Mouse (Mus musculus): ENCODE results near the gene Prr19. TPM values are rescaled to one million over a fixed set of nuclear protein-coding genes. Genes with fewer than 3 reads are reported as not detected.
A peak's percentile ranks its signal among the peaks of the same experiment; 100 is the strongest.
"Not testable (repeated sequence)": the region's sequence is repeated elsewhere in the genome, so short reads cannot be mapped to it uniquely, and the experiment has no call there.

Gene Prr19
- polyA plus RNA-seq, 1 experiment from 2014 or later, result 0.65 TPM

GRCm38 (mm10) chr7:25322058-25322484 lies 20.9 kb downstream of the Prr19 start:
- H3K27me3 ChIP-seq (ENCODE audit: insufficient read depth, poor library complexity, severe bottlenecking), result no peaks in the 10 kb centered on the region
- no peaks in the 10 kb centered on the region for H3K9me3 ChIP-seq
- peak overlapping the region; percentile 20 for H3K4me3 ChIP-seq
- DNase-seq (ENCODE audit: low spot score), result no peak
- 4% methylated on average over 6 of the region's 6 CpGs for WGBS
- H3K4me1 ChIP-seq, result peaks cover 34% of the 10 kb centered on the region
- 0 out of 2 replicates have a peak, but pooled peaks cover 2% of the 10 kb centered on the region for H3K36me3 ChIP-seq
- peak overlapping the region; percentile 84 for H3K27ac ChIP-seq

DNA sequence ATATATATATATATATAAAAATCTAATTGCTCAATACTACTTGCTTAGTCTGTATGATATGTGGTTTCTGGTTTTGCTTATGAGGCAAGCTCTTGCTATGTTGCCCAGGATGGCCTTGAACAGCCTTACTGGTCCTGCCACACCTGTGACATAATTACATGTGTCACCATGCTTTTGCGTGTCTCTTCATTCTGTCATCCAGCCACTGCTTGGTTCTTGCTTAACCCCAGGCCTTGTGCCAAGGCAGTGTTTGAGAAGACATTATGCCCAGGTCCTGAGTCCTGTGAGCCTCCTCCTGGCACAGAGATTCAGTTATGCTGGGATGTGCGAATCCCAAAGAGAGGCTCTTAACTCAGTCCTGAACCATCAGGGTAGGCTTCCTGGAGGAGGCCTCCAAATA lies 22.0 kb downstream of the Prr19 start:
- Histone ChIP-seq H3K4me3 (no peak overlapping the region), H3K4me1 (peaks cover 24% of the 10 kb centered on the region), H3K27ac (no peak overlapping the region), H3K27me3 (ENCODE audit: insufficient read depth, poor library complexity, severe bottlenecking) (no peaks in the 10 kb centered on the region), H3K36me3 (peaks cover 6% of the 10 kb centered on the region), H3K9me3 (no peaks in the 10 kb centered on the region)
- WGBS, result 84% methylated on average over 2 of the region's 2 CpGs
- no peak for DNase-seq (ENCODE audit: low spot score)

GRCm38 (mm10) chr7:25325431-25325830 lies 24.2 kb downstream of the Prr19 start:
- not testable (repeated sequence) for H3K27me3 ChIP-seq (ENCODE audit: insufficient read depth, poor library complexity, severe bottlenecking); H3K9me3 ChIP-seq; H3K4me3 ChIP-seq; DNase-seq (ENCODE audit: low spot score); H3K27ac ChIP-seq
- WGBS, result 84% methylated on average over 6 of the region's 6 CpGs
- Histone ChIP-seq H3K36me3 (peaks cover 18% of the 10 kb centered on the region), H3K4me1 (peaks cover 28% of the 10 kb centered on the region)

DNA sequence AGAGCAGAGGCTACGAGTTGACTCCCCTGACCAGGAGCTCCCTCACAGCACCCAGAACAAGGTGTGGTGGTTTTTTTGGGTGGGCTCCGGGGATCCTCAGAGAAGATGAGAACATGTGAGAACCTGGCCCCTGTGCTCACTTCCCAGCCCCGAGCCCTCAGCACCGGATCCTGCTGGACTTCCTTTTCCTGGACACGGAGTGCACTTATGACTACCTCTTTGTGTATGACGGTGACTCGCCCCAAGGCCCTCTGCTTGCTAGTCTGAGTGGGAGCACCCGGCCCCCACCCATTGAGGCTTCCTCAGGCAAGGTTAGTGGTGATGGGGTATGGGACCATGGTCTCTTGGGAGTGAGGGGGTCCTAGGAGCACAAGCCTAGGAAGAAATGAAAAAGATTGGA lies 25.0 kb downstream of the Prr19 start:
- WGBS, result 84% methylated on average over 8 of the region's 8 CpGs
- Histone ChIP-seq H3K36me3 (peaks cover 26% of the 10 kb centered on the region), H3K27ac (no peak overlapping the region), H3K4me1 (peaks cover 25% of the 10 kb centered on the region), H3K4me3 (no peak overlapping the region), H3K27me3 (ENCODE audit: insufficient read depth, poor library complexity, severe bottlenecking) (no peaks in the 10 kb centered on the region), H3K9me3 (no peaks in the 10 kb centered on the region)
- DNase-seq (ENCODE audit: low spot score), result no peak

DNA sequence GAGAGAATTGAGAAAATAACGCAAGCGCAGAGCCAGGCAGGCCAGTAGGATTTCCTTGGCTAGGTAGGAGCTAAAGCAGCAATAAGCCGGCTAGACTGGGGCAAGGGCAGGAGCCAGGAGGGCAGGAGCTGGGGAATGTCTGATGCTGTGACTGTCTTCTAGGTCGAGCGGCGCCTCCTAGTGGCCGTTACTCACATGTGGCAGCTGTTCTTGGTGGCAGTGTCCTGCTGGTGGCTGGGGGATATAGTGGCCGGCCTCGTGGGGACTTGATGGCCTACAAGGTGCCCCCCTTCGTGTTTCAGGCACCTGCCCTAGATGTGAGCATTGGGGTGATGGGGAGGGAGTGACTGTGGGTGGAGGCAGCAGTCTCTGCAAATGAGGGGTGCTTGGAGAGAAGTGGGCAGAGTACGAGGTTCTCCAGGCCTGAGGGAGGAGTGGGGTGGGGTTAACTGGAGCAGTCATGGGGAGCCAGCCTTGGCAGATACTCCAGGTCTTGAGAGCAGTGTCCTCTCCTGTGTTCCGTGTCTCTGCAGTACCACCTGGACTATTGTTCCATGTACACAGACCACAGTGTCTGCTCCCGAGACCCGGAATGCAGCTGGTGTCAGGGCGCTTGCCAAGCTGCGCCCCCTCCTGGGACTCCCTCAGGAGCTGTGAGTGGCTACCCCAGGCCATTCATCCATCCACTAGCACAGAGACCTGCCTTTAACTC lies 32.5 kb downstream of the Prr19 start:
- H3K9me3 ChIP-seq, result no peaks in the 10 kb centered on the region
- no peak overlapping the region for H3K4me3 ChIP-seq
- H3K27me3 ChIP-seq (ENCODE audit: insufficient read depth, poor library complexity, severe bottlenecking), result no peaks in the 10 kb centered on the region
- H3K27ac ChIP-seq, result no peak overlapping the region
- H3K36me3 ChIP-seq, result peaks cover 72% of the 10 kb centered on the region
- DNase-seq (ENCODE audit: low spot score), result peak; percentile 92
- peaks cover 11% of the 10 kb centered on the region; the same call in 1 of the 2 replicates for H3K4me1 ChIP-seq
- WGBS, result 44% methylated on average over 16 of the region's 16 CpGs

- Histone ChIP-seq H3K36me3 (peaks cover 77% of the 10 kb centered on the region), H3K4me3 (no peak overlapping the region)
- 81% methylated on average over 12 of the region's 12 CpGs for WGBS
These were observed 33.3 kb downstream of the Prr19 start for GRCm38 (mm10) chr7:25334472-25334871.

DNA sequence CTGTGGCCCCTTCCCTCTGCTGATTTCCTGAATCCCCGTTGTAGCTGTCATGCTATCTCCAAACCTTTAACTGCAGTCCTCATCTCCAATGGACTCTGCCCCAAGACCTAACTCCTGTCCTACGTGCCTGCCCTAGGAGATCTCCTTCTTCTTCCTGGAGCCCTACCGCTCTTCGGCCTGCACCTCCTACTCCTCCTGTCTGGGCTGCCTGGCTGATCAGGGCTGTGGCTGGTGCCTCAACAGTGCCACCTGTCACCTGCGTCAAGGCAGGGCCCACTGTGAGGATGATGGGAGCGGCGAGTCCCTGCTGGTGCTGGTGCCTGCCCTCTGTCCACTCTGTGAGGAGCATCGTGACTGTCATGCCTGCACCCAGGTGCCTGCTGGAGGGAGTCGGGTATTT lies 38.1 kb downstream of the Prr19 start:
- WGBS, result 86% methylated on average over 9 of the region's 9 CpGs
- H3K27ac ChIP-seq, result no peak overlapping the region
- no peaks in the 10 kb centered on the region for H3K4me1 ChIP-seq
- no peaks in the 10 kb centered on the region for H3K27me3 ChIP-seq (ENCODE audit: insufficient read depth, poor library complexity, severe bottlenecking)
- H3K36me3 ChIP-seq, result peaks cover 79% of the 10 kb centered on the region
- no peak for DNase-seq (ENCODE audit: low spot score)
- H3K9me3 ChIP-seq, result no peaks in the 10 kb centered on the region
- no peak overlapping the region for H3K4me3 ChIP-seq

More at GRCm38 (mm10) chr7:25334472-25334871, 33.3 kb downstream of the Prr19 start:
- no peaks in the 10 kb centered on the region for H3K9me3 ChIP-seq
- peaks cover 11% of the 10 kb centered on the region; the same call in 1 of the 2 replicates for H3K4me1 ChIP-seq
- no peaks in the 10 kb centered on the region for H3K27me3 ChIP-seq (ENCODE audit: insufficient read depth, poor library complexity, severe bottlenecking)
- DNase-seq (ENCODE audit: low spot score), result no peak
- H3K27ac ChIP-seq, result no peak overlapping the region

DNA sequence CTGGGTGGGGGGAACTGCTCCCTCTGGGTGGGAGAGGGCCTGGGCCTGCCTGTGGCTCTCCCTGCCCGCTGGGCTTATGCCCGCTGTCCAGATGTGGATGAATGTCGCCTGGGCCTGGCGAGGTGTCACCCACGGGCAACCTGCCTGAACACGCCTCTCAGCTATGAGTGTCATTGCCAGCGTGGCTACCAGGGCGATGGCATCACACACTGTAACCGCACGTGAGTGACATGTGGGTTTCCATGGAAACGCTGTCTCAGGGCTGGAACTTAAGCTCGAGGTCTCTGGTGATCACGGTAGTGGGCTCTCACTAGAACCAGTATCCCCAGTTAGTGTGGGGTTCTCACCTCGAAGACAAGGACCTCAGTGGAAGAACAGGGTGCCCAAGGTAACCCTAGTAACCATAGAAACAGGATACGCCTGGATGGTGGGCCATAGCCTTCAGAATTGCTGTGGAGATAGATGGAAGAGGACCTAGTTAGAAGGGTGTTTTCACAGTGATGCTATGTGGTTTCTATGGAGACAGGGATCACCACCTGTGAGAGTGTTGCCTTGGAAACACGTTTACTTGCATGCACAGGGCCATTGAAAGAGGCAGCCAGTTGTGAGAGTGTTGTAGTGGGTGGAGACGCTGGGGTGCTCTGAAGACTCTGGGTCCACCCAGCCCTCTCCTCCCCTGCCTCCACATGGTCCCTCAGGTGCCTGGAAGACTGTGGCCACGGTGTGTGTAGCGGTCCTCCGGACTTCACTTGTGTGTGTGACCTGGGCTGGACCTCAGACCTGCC lies 40.0 kb downstream of the Prr19 start:
- WGBS, result 87% methylated on average over 20 of the region's 20 CpGs

GRCm38 (mm10) chr7:25348861-25349260 lies 47.6 kb downstream of the Prr19 start:
- Histone ChIP-seq H3K4me3 (no peak overlapping the region), H3K27me3 (ENCODE audit: insufficient read depth, poor library complexity, severe bottlenecking) (no peaks in the 10 kb centered on the region), H3K27ac (no peak overlapping the region), H3K9me3 (peaks cover 11% of the 10 kb centered on the region; the same call in 1 of the 2 replicates), H3K36me3 (peaks cover 72% of the 10 kb centered on the region), H3K4me1 (peaks cover 8% of the 10 kb centered on the region; the same call in 1 of the 2 replicates)
- no peak for DNase-seq (ENCODE audit: low spot score)
- WGBS, result 84% methylated on average over 8 of the region's 8 CpGs

More for the DNA sequence above, 40.0 kb downstream of the Prr19 start:
- H3K27ac ChIP-seq, result no peak overlapping the region
- no peak overlapping the region for H3K4me3 ChIP-seq
- peaks cover 62% of the 10 kb centered on the region for H3K36me3 ChIP-seq
- H3K4me1 ChIP-seq, result peaks cover 8% of the 10 kb centered on the region; the same call in 1 of the 2 replicates
- H3K9me3 ChIP-seq, result no peaks in the 10 kb centered on the region
- no peaks in the 10 kb centered on the region for H3K27me3 ChIP-seq (ENCODE audit: insufficient read depth, poor library complexity, severe bottlenecking)
- no peak for DNase-seq (ENCODE audit: low spot score)

Other genes starting within 250 kb of the Prr19 start
- gene Grik5, start 229.1 kb upstream of the Prr19 start, polyA plus RNA-seq (2016; fragmentation: Nextera tagmentation; extraction: Ambion mirVana), result 4.7 and 6.6 TPM in 2 replicates
- gene Zfp574, start 228.8 kb upstream of the Prr19 start, polyA plus RNA-seq (2016; fragmentation: Nextera tagmentation; extraction: Ambion mirVana), result 25.0 and 30.2 TPM in 2 replicates
- gene Pou2f2, start 121.7 kb upstream of the Prr19 start, polyA plus RNA-seq (2016; fragmentation: Nextera tagmentation; extraction: Ambion mirVana), result 0.73 and 0.74 TPM in 2 replicates
- gene Dedd2, start 80.8 kb upstream of the Prr19 start, polyA plus RNA-seq (2016; fragmentation: Nextera tagmentation; extraction: Ambion mirVana), result 6.7 and 8.1 TPM in 2 replicates
- gene Zfp526, start 80.0 kb upstream of the Prr19 start, polyA plus RNA-seq (2016; fragmentation: Nextera tagmentation; extraction: Ambion mirVana), result 2.5 and 3.0 TPM in 2 replicates
- gene Gsk3a, start 63.6 kb upstream of the Prr19 start, polyA plus RNA-seq (2016; fragmentation: Nextera tagmentation; extraction: Ambion mirVana), result 8.2 and 11.9 TPM in 2 replicates
- gene Erf, start 50.6 kb upstream of the Prr19 start, polyA plus RNA-seq (2016; fragmentation: Nextera tagmentation; extraction: Ambion mirVana), result 9.2 and 17.9 TPM in 2 replicates
- 17.0 and 28.7 TPM in 2 replicates for gene Cic, start 33.7 kb upstream of the Prr19 start, polyA plus RNA-seq (2016; fragmentation: Nextera tagmentation; extraction: Ambion mirVana)
- gene Pafah1b3, start 3.4 kb upstream of the Prr19 start, polyA plus RNA-seq (2016; fragmentation: Nextera tagmentation; extraction: Ambion mirVana), result 147 and 189 TPM in 2 replicates
- gene Tmem145, start 4.7 kb downstream of the Prr19 start, polyA plus RNA-seq (2016; fragmentation: Nextera tagmentation; extraction: Ambion mirVana), result 0.09 and 0.63 TPM in 2 replicates
- 10.4 and 11.2 TPM in 2 replicates for gene Megf8, start 15.8 kb downstream of the Prr19 start, polyA plus RNA-seq (2016; fragmentation: Nextera tagmentation; extraction: Ambion mirVana)
- not detected in 2 replicates for gene Cnfn, start 68.3 kb downstream of the Prr19 start, polyA plus RNA-seq (2016; fragmentation: Nextera tagmentation; extraction: Ambion mirVana)
- 3.3 and 4.7 TPM in 2 replicates for gene Lipe, start 97.3 kb downstream of the Prr19 start, polyA plus RNA-seq (2016; fragmentation: Nextera tagmentation; extraction: Ambion mirVana)
- gene Cxcl17, start 111.5 kb downstream of the Prr19 start, polyA plus RNA-seq (2016; fragmentation: Nextera tagmentation; extraction: Ambion mirVana), result 0.32 and 0.36 TPM in 2 replicates
- 1.3 and 1.6 TPM in 2 replicates for gene Ceacam1, start 176.2 kb downstream of the Prr19 start, polyA plus RNA-seq (2016; fragmentation: Nextera tagmentation; extraction: Ambion mirVana)
- gene Ceacam2, start 238.4 kb downstream of the Prr19 start, polyA plus RNA-seq (2016; fragmentation: Nextera tagmentation; extraction: Ambion mirVana), result not detected in 2 replicates